Mouse (Mus musculus) intestine, postnatal 0 days (tissue): ENCODE measurements around the gene Inhbb. TPM values are rescaled to one million over a fixed set of nuclear protein-coding genes. Genes with fewer than 3 reads are reported as not detected.

Experiments
- ATAC-seq: fragments of 200-750 bp; cut with Nextera tagmentation; 2 replicates; pipeline ENCODE4 v1.8.0; 2017; ENCODE audit warnings: mild to moderate bottlenecking, moderate TSS enrichment, moderate library complexity
- H3K27ac ChIP-seq: fragments of 300-500 bp; sonication (generic); 2 replicates; pipeline ENCODE4 v1.5.1; 2014; ENCODE audit warnings: mild to moderate bottlenecking, low read depth, low read length, moderate library complexity
- H3K27me3 ChIP-seq: fragments of 300-500 bp; sonication (generic); replicated peaks from 2 replicates; pipeline ENCODE4 v1.6.1; 2014; ENCODE audit warnings: low read length, mixed read lengths; ENCODE audit not compliant: control insufficient read depth, insufficient read depth
- H3K36me3 ChIP-seq: fragments of 300-500 bp; sonication (generic); 2 replicates; pipeline ENCODE4 v1.6.1; 2014; ENCODE audit warnings: mild to moderate bottlenecking, moderate library complexity; ENCODE audit not compliant: control insufficient read depth, insufficient read depth
- H3K4me1 ChIP-seq: fragments of 300-500 bp; sonication (generic); replicated peaks from 2 replicates; pipeline ENCODE4 v1.6.1; 2014; ENCODE audit warnings: antibody characterized with exemption, low read length, mixed read lengths; ENCODE audit not compliant: control insufficient read depth, insufficient read depth
- H3K4me2 ChIP-seq: fragments of 300-500 bp; sonication (generic); replicated peaks from 2 replicates; pipeline ENCODE4 v1.6.1; 2014; ENCODE audit warnings: low read depth, mild to moderate bottlenecking, moderate library complexity
- H3K4me3 ChIP-seq: fragments of 300-500 bp; sonication (generic); 2 replicates; pipeline ENCODE4 v1.5.1; 2014; ENCODE audit warnings: low read depth, low read length
- H3K9ac ChIP-seq: fragments of 300-500 bp; sonication (generic); 2 replicates; pipeline ENCODE4 v1.6.1; 2014; ENCODE audit warnings: mild to moderate bottlenecking, low read depth, low read length
- H3K9me3 ChIP-seq: fragments of 300-500 bp; sonication (generic); 2 replicates; pipeline ENCODE4 v1.6.1; 2016; ENCODE audit warnings: mixed run types; ENCODE audit not compliant: control insufficient read depth
- CTCF ChIP-seq: sonication (generic); IDR thresholded peaks from 2 replicates; pipeline ENCODE4 v1.5.1; 2016; ENCODE audit warnings: low read depth, mild to moderate bottlenecking, control low read depth, antibody characterized with exemption, moderate library complexity
- WGBS: fragments of 180-500 bp; shearing (Covaris S2); extraction: QIAGEN DNeasy Blood & Tissue Kit; methylation state at CpG from one replicate; pipeline ENCODE4 v1.1.7; 2014; 5-methylcytosine and 5-hydroxymethylcytosine counted together
- polyA plus RNA-seq: library from polyadenylated mRNA; unstranded; fragments of >200 nt; fragmentation: Nextera tagmentation; extraction: Ambion mirVana; gene quantifications from 2 replicates; pipeline ENCODE4 v1.2.1, GENCODE M21; 2015

The Inhbb gene
- 0.20 and 0.42 TPM in 2 replicates for polyA plus RNA-seq

DNA sequence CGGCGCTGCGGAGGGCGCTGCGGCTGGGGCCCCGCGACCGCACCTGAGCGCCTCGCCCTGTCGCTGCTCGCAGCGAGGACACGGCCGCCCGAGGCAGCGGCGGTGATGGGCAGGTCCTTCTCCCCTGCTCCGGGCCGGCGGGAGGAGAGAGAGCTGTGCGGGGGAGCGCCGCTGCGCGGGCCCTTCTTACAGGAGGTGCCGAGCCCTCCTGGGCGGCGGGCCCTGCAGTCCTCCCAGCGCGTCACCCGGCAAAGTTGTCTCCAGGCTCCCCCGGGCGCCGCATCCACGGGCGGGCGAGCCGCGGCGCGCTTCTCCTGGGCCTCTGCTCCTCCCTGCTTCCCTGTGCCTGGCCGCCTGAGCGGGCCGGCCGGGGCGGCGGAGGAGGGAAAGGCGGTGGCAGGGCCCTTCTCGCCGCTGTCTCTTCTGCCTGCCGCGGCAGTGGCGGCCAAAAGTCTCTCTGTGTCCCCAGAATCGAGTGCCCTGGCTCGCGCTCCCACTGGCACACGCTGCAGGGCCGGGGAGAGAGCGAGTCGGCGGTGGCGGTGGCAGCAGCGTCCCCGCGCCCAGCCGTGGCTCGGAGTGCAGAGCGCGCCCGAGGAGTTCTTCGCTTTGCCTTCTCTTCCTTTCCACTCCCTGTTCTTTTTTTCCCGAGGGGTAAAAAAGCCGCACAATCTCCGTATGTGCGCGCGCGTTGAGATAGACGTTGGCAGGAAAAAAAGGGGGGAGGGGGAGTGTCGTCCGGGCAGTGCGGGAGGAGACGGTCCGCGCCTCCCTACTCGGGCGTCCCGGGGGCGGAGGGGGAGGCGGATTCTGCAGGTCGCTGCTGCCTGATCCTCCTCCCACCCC lies at the start of gene Inhbb:
Gene Inhbb (minus strand): TSS at position 673 of the 846 bp plus-strand sequence.
- 0 out of 2 replicates have a peak, but pooled peaks cover 6% of the 10 kb centered on the region for H3K4me1 ChIP-seq
- H3K27me3 ChIP-seq, result peaks cover 77% of the 10 kb centered on the region
- peak within 1 kb of the TSS; percentile 99 for H3K4me2 ChIP-seq
- ATAC-seq, result 0 out of 2 replicates have a peak, but pooled peaks have one; percentile 23
- under 1% methylated on average over 76 of the region's 92 CpGs for WGBS
- TF ChIP-seq CTCF, result no peak
- H3K9ac ChIP-seq, result peak within 1 kb of the TSS; percentile 34; the same call in 1 of the 2 replicates
- no peaks in the 10 kb centered on the region for H3K9me3 ChIP-seq
- H3K27ac ChIP-seq, result no peak within 1 kb of the TSS
- H3K36me3 ChIP-seq, result no peaks in the 10 kb centered on the region
- H3K4me3 ChIP-seq, result peak within 1 kb of the TSS; percentile 62

DNA sequence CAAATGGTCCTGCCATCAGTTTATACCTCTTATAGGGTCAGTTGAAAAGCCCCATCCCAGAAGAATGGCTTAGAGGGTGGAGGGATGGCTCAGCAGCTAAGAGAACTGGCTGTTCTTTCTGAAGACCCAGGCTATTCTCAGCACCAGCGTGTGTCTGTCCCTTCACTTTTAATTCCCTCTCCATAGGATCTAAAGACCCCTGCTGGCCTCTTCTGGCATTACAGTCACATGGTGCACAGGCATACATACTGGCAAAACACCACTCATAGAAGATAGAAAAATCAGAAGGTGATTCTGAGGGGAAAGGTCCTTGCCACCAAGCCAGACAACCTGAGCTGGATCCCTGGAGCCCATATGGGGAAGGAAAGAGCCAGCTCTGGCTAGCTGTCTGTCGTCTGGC lies 41.3 kb upstream of the Inhbb start:
- WGBS, result 48% methylated on average over 2 of the region's 2 CpGs

DNA sequence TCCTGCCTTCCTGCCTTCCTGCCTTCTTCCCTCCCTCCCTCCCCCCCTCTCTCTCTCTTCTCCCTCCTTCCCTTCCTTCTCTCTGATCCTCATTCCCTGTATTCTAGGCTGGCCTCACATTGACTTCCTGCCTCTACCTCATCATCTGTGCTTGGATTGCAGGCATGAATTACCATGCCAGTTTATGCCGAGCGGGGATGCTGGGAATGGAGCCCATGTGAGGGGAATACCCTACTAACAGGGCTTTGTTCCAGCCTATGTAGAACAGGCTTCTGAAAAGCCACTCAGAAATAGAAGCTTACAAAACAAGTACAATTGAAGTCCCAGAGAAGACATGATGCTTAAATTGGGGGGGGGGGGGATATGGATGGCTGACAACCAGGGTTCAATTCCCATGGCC lies 38.0 kb upstream of the Inhbb start:
- Histone ChIP-seq H3K36me3 (no peaks in the 10 kb centered on the region), H3K9ac (no peak overlapping the region), H3K27ac (no peak overlapping the region), H3K4me3 (no peak overlapping the region), H3K9me3 (no peaks in the 10 kb centered on the region), H3K4me1 (no peaks in the 10 kb centered on the region), H3K4me2 (no peak overlapping the region), H3K27me3 (no peaks in the 10 kb centered on the region)
- 78% methylated on average over 2 of the region's 2 CpGs for WGBS
- no peak for ATAC-seq
- TF ChIP-seq CTCF, result no peak

More for the DNA sequence above, 41.3 kb upstream of the Inhbb start:
- Histone ChIP-seq H3K36me3 (peaks cover 4% of the 10 kb centered on the region; the same call in 1 of the 2 replicates), H3K4me1 (no peaks in the 10 kb centered on the region), H3K27ac (no peak overlapping the region), H3K27me3 (no peaks in the 10 kb centered on the region), H3K4me3 (no peak overlapping the region), H3K9ac (no peak overlapping the region), H3K4me2 (no peak overlapping the region), H3K9me3 (no peaks in the 10 kb centered on the region)
- no peak for ATAC-seq
- TF ChIP-seq CTCF, result peak; percentile 74

DNA sequence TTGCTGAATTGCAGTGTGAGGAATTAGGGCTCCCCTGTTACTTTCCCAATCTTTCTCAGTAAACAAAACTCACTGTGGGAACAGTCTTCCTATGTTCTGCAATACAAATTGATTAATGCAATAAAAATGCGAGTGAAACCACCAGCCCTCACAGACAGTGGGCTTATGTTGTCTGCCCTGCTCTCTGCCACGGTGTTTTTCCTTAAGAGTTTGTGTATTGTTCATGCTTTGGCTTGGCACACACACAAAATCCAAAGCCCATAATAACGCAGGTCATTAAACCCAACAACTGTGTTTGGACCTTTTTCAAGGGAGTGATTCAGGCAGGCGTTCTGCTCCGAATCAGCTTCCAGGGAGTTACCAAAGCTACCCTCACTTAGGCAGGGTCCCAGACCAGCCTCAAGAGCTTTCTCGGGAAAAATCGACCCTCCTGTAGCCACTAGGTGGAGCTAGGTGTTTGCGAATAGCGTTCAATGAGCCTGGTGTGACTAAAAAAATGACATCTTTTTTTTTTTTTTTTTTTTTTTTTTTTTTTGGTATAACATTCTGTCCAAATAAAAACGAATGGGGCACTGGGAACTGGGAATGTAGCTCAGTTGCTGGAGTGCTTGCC lies 36.1 kb upstream of the Inhbb start:
- 13% methylated on average over 10 of the region's 10 CpGs for WGBS
- H3K27me3 ChIP-seq, result no peaks in the 10 kb centered on the region
- no peak overlapping the region for H3K27ac ChIP-seq
- H3K9me3 ChIP-seq, result no peaks in the 10 kb centered on the region
- no peaks in the 10 kb centered on the region for H3K36me3 ChIP-seq
- TF ChIP-seq CTCF, result peak; percentile 80
- H3K4me2 ChIP-seq, result no peak overlapping the region
- H3K4me3 ChIP-seq, result no peak overlapping the region
- H3K9ac ChIP-seq, result no peak overlapping the region
- ATAC-seq, result no peak
- no peaks in the 10 kb centered on the region for H3K4me1 ChIP-seq

DNA sequence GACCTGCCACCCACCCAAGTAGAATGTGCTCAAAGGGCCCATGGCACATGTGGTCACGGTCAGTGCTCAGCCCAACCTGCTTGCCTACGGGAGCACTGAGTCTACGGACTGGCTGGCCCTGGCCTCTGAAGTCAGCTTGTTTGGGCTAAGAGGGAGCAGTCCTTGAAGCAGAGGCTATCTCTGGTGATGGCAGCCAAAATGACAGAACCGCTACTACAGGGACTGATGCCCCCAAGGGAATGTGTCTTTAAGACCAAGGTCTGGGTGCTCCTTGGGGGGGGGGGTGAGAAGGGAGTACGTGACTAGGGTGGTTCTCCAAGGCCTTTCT lies 35.4 kb upstream of the Inhbb start:
- H3K36me3 ChIP-seq, result no peaks in the 10 kb centered on the region
- H3K27ac ChIP-seq, result no peak overlapping the region
- H3K4me3 ChIP-seq, result peak overlapping the region; percentile 17; the same call in 1 of the 2 replicates
- no peaks in the 10 kb centered on the region for H3K4me1 ChIP-seq
- no peaks in the 10 kb centered on the region for H3K27me3 ChIP-seq
- no peak for TF ChIP-seq CTCF
- 0 out of 2 replicates have a peak, but pooled peaks have one; percentile 20 for ATAC-seq
- H3K9me3 ChIP-seq, result no peaks in the 10 kb centered on the region
- peak overlapping the region; percentile 53 for H3K4me2 ChIP-seq
- no peak overlapping the region for H3K9ac ChIP-seq
- WGBS, result 62% methylated on average over 5 of the region's 5 CpGs
